Mouse (Mus musculus) forebrain, embryonic 12.5 days (tissue): ENCODE results near the gene Lsamp. TPM values are rescaled to one million over a fixed set of nuclear protein-coding genes. Genes with fewer than 3 reads are reported as not detected.

ENCODE experiments used
- ATAC-seq: fragments of 200-750 bp; cut with Nextera tagmentation; 2 replicates; pipeline ENCODE4 v1.8.0; 2017; ENCODE audit warnings: moderate TSS enrichment; ENCODE audit not compliant: low FRiP score
- H3K27ac ChIP-seq: fragments of 300-500 bp; sonication (generic); 2 replicates; pipeline ENCODE4 v1.5.1; 2016; ENCODE audit warnings: mild to moderate bottlenecking
- H3K27me3 ChIP-seq: fragments of 300-500 bp; sonication (generic); 2 replicates; pipeline ENCODE4 v1.6.1; 2016; ENCODE audit warnings: mild to moderate bottlenecking
- H3K36me3 ChIP-seq: fragments of 300-500 bp; sonication (generic); replicated peaks from 2 replicates; pipeline ENCODE4 v1.6.1; 2016; ENCODE audit warnings: mild to moderate bottlenecking
- H3K4me1 ChIP-seq: fragments of 300-500 bp; sonication (generic); 2 replicates; pipeline ENCODE4 v1.6.1; 2016
- H3K4me2 ChIP-seq: fragments of 300-500 bp; sonication (generic); 2 replicates; pipeline ENCODE4 v1.6.1; 2016; ENCODE audit warnings: mild to moderate bottlenecking, moderate library complexity
- H3K4me3 ChIP-seq: fragments of 300-500 bp; sonication (generic); replicated peaks from 2 replicates; pipeline ENCODE4 v1.5.1; 2016; ENCODE audit warnings: mild to moderate bottlenecking
- H3K9ac ChIP-seq: fragments of 300-500 bp; sonication (generic); 2 replicates; pipeline ENCODE4 v1.6.1; 2016; ENCODE audit warnings: mild to moderate bottlenecking
- H3K9me3 ChIP-seq: fragments of 300-500 bp; sonication (generic); 2 replicates; pipeline ENCODE4 v1.6.1; 2016
- WGBS: fragments of 180-500 bp; shearing (Covaris S2); methylation state at CpG from one replicate; pipeline ENCODE4 v1.1.7; 2016; 5-methylcytosine and 5-hydroxymethylcytosine counted together
- polyA plus RNA-seq: library from polyadenylated mRNA; unstranded; fragments of >200 nt; fragmentation: Nextera tagmentation; extraction: Ambion mirVana; gene quantifications from 2 replicates; pipeline ENCODE4 v1.2.1, GENCODE M21; 2016

Lsamp gene
- polyA plus RNA-seq, 1 experiment from 2014 or later: 24.6 TPM

- H3K9me3 ChIP-seq: no peaks in the 10 kb centered on the region
- peak; percentile 75 for ATAC-seq
- no peaks in the 10 kb centered on the region for H3K36me3 ChIP-seq
- H3K4me1 ChIP-seq: no peaks in the 10 kb centered on the region
- no peak overlapping the region for H3K9ac ChIP-seq
- H3K4me2 ChIP-seq: no peak overlapping the region
- H3K27me3 ChIP-seq: no peaks in the 10 kb centered on the region
- H3K4me3 ChIP-seq: no peak overlapping the region
- 34% methylated on average over 6 of the region's 6 CpGs for WGBS
- H3K27ac ChIP-seq: no peak overlapping the region
Measured at GRCm38 (mm10) chr16:40739015-40739414, 754.9 kb downstream of the Lsamp start.

GRCm38 (mm10) chr16:40739771-40740170 lies 755.6 kb downstream of the Lsamp start:
- Histone ChIP-seq H3K36me3 (no peaks in the 10 kb centered on the region), H3K9ac (no peak overlapping the region), H3K4me2 (no peak overlapping the region), H3K9me3 (no peaks in the 10 kb centered on the region), H3K4me3 (no peak overlapping the region), H3K27me3 (no peaks in the 10 kb centered on the region), H3K27ac (no peak overlapping the region), H3K4me1 (no peaks in the 10 kb centered on the region)
- WGBS: 84% methylated on average over 6 of the region's 6 CpGs
- ATAC-seq: no peak

- Histone ChIP-seq H3K9ac (no peak overlapping the region), H3K4me2 (no peak overlapping the region), H3K36me3 (no peaks in the 10 kb centered on the region), H3K27me3 (no peaks in the 10 kb centered on the region), H3K9me3 (no peaks in the 10 kb centered on the region), H3K4me1 (no peaks in the 10 kb centered on the region), H3K27ac (no peak overlapping the region), H3K4me3 (no peak overlapping the region)
- no peak for ATAC-seq
- 78% methylated on average over 8 of the region's 8 CpGs for WGBS
Measured at GRCm38 (mm10) chr16:40740273-40740672, 756.1 kb downstream of the Lsamp start.

GRCm38 (mm10) chr16:40827191-40827590 lies 843.0 kb downstream of the Lsamp start:
- Histone ChIP-seq H3K36me3 (no peaks in the 10 kb centered on the region), H3K4me2 (no peak overlapping the region), H3K4me3 (no peak overlapping the region)

GRCm38 (mm10) chr16:40831536-40831935 lies 847.4 kb downstream of the Lsamp start:
- Histone ChIP-seq H3K27me3 (no peaks in the 10 kb centered on the region), H3K27ac (no peak overlapping the region), H3K36me3 (no peaks in the 10 kb centered on the region), H3K4me3 (no peak overlapping the region), H3K4me2 (no peak overlapping the region), H3K9me3 (no peaks in the 10 kb centered on the region), H3K9ac (no peak overlapping the region), H3K4me1 (no peaks in the 10 kb centered on the region)
- no peak for ATAC-seq

More at GRCm38 (mm10) chr16:40827191-40827590, 843.0 kb downstream of the Lsamp start:
- WGBS: 65% methylated on average over 1 of the region's 1 CpGs
- Histone ChIP-seq H3K27me3 (no peaks in the 10 kb centered on the region), H3K4me1 (no peaks in the 10 kb centered on the region), H3K9ac (no peak overlapping the region), H3K9me3 (no peaks in the 10 kb centered on the region), H3K27ac (no peak overlapping the region)
- ATAC-seq: no peak

GRCm38 (mm10) chr16:40841765-40842164 lies 857.6 kb downstream of the Lsamp start:
- Histone ChIP-seq H3K4me1 (no peaks in the 10 kb centered on the region), H3K4me2 (no peak overlapping the region), H3K9ac (no peak overlapping the region), H3K9me3 (no peaks in the 10 kb centered on the region), H3K4me3 (no peak overlapping the region), H3K27me3 (no peaks in the 10 kb centered on the region), H3K27ac (no peak overlapping the region), H3K36me3 (no peaks in the 10 kb centered on the region)
- ATAC-seq: no peak
- WGBS: 74% methylated on average over 1 of the region's 1 CpGs

- H3K9me3 ChIP-seq: no peaks in the 10 kb centered on the region
- ATAC-seq: no peak
Measured at GRCm38 (mm10) chr16:40866733-40867132, 882.6 kb downstream of the Lsamp start.

GRCm38 (mm10) chr16:40878301-40878700 lies 894.1 kb downstream of the Lsamp start:
- Histone ChIP-seq H3K27ac (no peak overlapping the region), H3K4me2 (no peak overlapping the region), H3K9ac (no peak overlapping the region), H3K9me3 (no peaks in the 10 kb centered on the region), H3K36me3 (no peaks in the 10 kb centered on the region), H3K27me3 (no peaks in the 10 kb centered on the region), H3K4me1 (no peaks in the 10 kb centered on the region), H3K4me3 (no peak overlapping the region)
- 90% methylated on average over 4 of the region's 4 CpGs for whole genome bisulfite sequencing
- no peak for ATAC-seq

More at GRCm38 (mm10) chr16:40866733-40867132, 882.6 kb downstream of the Lsamp start:
- no peak overlapping the region for H3K9ac ChIP-seq
- no peak overlapping the region for H3K4me3 ChIP-seq
- no peaks in the 10 kb centered on the region for H3K27me3 ChIP-seq
- no peaks in the 10 kb centered on the region for H3K36me3 ChIP-seq
- no peaks in the 10 kb centered on the region for H3K4me1 ChIP-seq
- no peak overlapping the region for H3K4me2 ChIP-seq
- H3K27ac ChIP-seq: no peak overlapping the region

GRCm38 (mm10) chr16:40881942-40882341 lies 897.8 kb downstream of the Lsamp start:
- H3K4me1 ChIP-seq: no peaks in the 10 kb centered on the region
- no peaks in the 10 kb centered on the region for H3K27me3 ChIP-seq
- no peak for ATAC-seq
- H3K27ac ChIP-seq: no peak overlapping the region
- H3K4me3 ChIP-seq: no peak overlapping the region
- H3K9ac ChIP-seq: no peak overlapping the region
- no peaks in the 10 kb centered on the region for H3K9me3 ChIP-seq
- 80% methylated on average over 5 of the region's 5 CpGs for WGBS
- no peak overlapping the region for H3K4me2 ChIP-seq
- no peaks in the 10 kb centered on the region for H3K36me3 ChIP-seq

- Histone ChIP-seq H3K27ac (no peak overlapping the region), H3K4me3 (no peak overlapping the region), H3K4me2 (no peak overlapping the region; the same call in 1 of the 2 replicates), H3K4me1 (peaks cover 11% of the 10 kb centered on the region; the same call in 1 of the 2 replicates), H3K27me3 (no peaks in the 10 kb centered on the region), H3K9ac (no peak overlapping the region), H3K9me3 (no peaks in the 10 kb centered on the region), H3K36me3 (no peaks in the 10 kb centered on the region)
- peak; percentile 92 for ATAC-seq
- WGBS: 18% methylated on average over 7 of the region's 7 CpGs
Measured at GRCm38 (mm10) chr16:40891338-40891737, 907.2 kb downstream of the Lsamp start.

- ATAC-seq: no peak
- no peak overlapping the region for H3K9ac ChIP-seq
- peaks cover 5% of the 10 kb centered on the region; the same call in 1 of the 2 replicates for H3K4me1 ChIP-seq
- no peak overlapping the region for H3K27ac ChIP-seq
- no peak overlapping the region for H3K4me2 ChIP-seq
- H3K36me3 ChIP-seq: no peaks in the 10 kb centered on the region
- H3K4me3 ChIP-seq: no peak overlapping the region
- no peaks in the 10 kb centered on the region for H3K27me3 ChIP-seq
- 27% methylated on average over 4 of the region's 4 CpGs for WGBS
- no peaks in the 10 kb centered on the region for H3K9me3 ChIP-seq
Measured at GRCm38 (mm10) chr16:40897768-40898327, 913.7 kb downstream of the Lsamp start.

- H3K4me3 ChIP-seq: no peak overlapping the region
- no peaks in the 10 kb centered on the region for H3K9me3 ChIP-seq
- no peak overlapping the region for H3K27ac ChIP-seq
- H3K4me2 ChIP-seq: no peak overlapping the region
- no peaks in the 10 kb centered on the region for H3K27me3 ChIP-seq
- WGBS: 36% methylated on average over 1 of the region's 1 CpGs
- no peaks in the 10 kb centered on the region for H3K36me3 ChIP-seq
- H3K4me1 ChIP-seq: no peaks in the 10 kb centered on the region
- peak; percentile 69; the same call in 1 of the 2 replicates for ATAC-seq
- H3K9ac ChIP-seq: no peak overlapping the region
Measured at GRCm38 (mm10) chr16:40907892-40908291, 923.7 kb downstream of the Lsamp start.

- 86% methylated on average over 2 of the region's 2 CpGs for WGBS
- Histone ChIP-seq H3K27me3 (no peaks in the 10 kb centered on the region), H3K9ac (no peak overlapping the region), H3K36me3 (no peaks in the 10 kb centered on the region), H3K27ac (no peak overlapping the region), H3K4me2 (no peak overlapping the region), H3K9me3 (no peaks in the 10 kb centered on the region), H3K4me1 (no peaks in the 10 kb centered on the region), H3K4me3 (no peak overlapping the region)
- no peak for ATAC-seq
Measured at GRCm38 (mm10) chr16:40914141-40914540, 930.0 kb downstream of the Lsamp start.
